Mouse (Mus musculus): ENCODE measurements at regions not wholly inside any gene's neighbourhood (a gene's known extent, or its start where the extent isn't known, plus 50 kb on each side); places are given as distances from the start of the nearest gene placed in this dataset.

GRCm38 (mm10) chr10:21805606-21806005 is 76.4 kb upstream of the Sgk1 start:
- 55% methylated on average over 6 of the region's 6 CpGs for WGBS
- H3K9me3 ChIP-seq (ENCODE audit: control insufficient read depth, low read depth, low read length): no peaks in the 10 kb centered on the region
- no peaks in the 10 kb centered on the region for H3K27me3 ChIP-seq (ENCODE audit: control insufficient read depth, insufficient read depth, low read length)
- H3K9ac ChIP-seq (replicated peaks; ENCODE audit: low read depth, low read length): no peak overlapping the region
- ATAC-seq (ENCODE audit: insufficient number of reproducible peaks, insufficient read depth, low FRiP score, low read depth): no peak
- no peak overlapping the region for H3K4me3 ChIP-seq (ENCODE audit: low read depth, low read length)
- H3K4me2 ChIP-seq (replicated peaks; ENCODE audit: low read depth, low read length): no peak overlapping the region
- H3K27ac ChIP-seq (ENCODE audit: low read length): no peak overlapping the region
- H3K36me3 ChIP-seq (ENCODE audit: control insufficient read depth, insufficient read depth, low read length): no peaks in the 10 kb centered on the region
- H3K4me1 ChIP-seq (ENCODE audit: control insufficient read depth, insufficient read depth, low read length): no peaks in the 10 kb centered on the region

GRCm38 (mm10) chr10:21806716-21807115 is 75.3 kb upstream of the Sgk1 start:
- no peak overlapping the region for H3K9ac ChIP-seq (replicated peaks; ENCODE audit: low read depth, low read length)
- no peak overlapping the region for H3K4me3 ChIP-seq (ENCODE audit: low read depth, low read length)
- H3K36me3 ChIP-seq (ENCODE audit: control insufficient read depth, insufficient read depth, low read length): no peaks in the 10 kb centered on the region
- H3K27me3 ChIP-seq (ENCODE audit: control insufficient read depth, insufficient read depth, low read length): no peaks in the 10 kb centered on the region
- H3K27ac ChIP-seq (ENCODE audit: low read length): no peak overlapping the region
- ATAC-seq (ENCODE audit: insufficient number of reproducible peaks, insufficient read depth, low FRiP score, low read depth): no peak
- no peaks in the 10 kb centered on the region for H3K9me3 ChIP-seq (ENCODE audit: control insufficient read depth, low read depth, low read length)
- WGBS: 94% methylated on average over 4 of the region's 4 CpGs
- no peak overlapping the region for H3K4me2 ChIP-seq (replicated peaks; ENCODE audit: low read depth, low read length)
- H3K4me1 ChIP-seq (ENCODE audit: control insufficient read depth, insufficient read depth, low read length): no peaks in the 10 kb centered on the region

- Histone ChIP-seq H3K4me2 (replicated peaks; ENCODE audit: low read depth, low read length) (no peak overlapping the region), H3K4me3 (ENCODE audit: low read depth, low read length) (no peak overlapping the region), H3K9me3 (ENCODE audit: control insufficient read depth, low read depth, low read length) (no peaks in the 10 kb centered on the region), H3K36me3 (ENCODE audit: control insufficient read depth, insufficient read depth, low read length) (no peaks in the 10 kb centered on the region), H3K27me3 (ENCODE audit: control insufficient read depth, insufficient read depth, low read length) (no peaks in the 10 kb centered on the region), H3K27ac (ENCODE audit: low read length) (no peak overlapping the region), H3K4me1 (ENCODE audit: control insufficient read depth, insufficient read depth, low read length) (no peaks in the 10 kb centered on the region), H3K9ac (replicated peaks; ENCODE audit: low read depth, low read length) (no peak overlapping the region)
- ATAC-seq (ENCODE audit: insufficient number of reproducible peaks, insufficient read depth, low FRiP score, low read depth): no peak
- WGBS: 84% methylated on average over 3 of the region's 3 CpGs
Observed at GRCm38 (mm10) chr10:21819686-21820085, 62.3 kb upstream of the Sgk1 start.

GRCm38 (mm10) chr10:21821421-21821820 is 60.6 kb upstream of the Sgk1 start:
- no peak for ATAC-seq (ENCODE audit: insufficient number of reproducible peaks, insufficient read depth, low FRiP score, low read depth)
- H3K27ac ChIP-seq (ENCODE audit: low read length): no peak overlapping the region
- no peaks in the 10 kb centered on the region for H3K9me3 ChIP-seq (ENCODE audit: control insufficient read depth, low read depth, low read length)
- H3K4me2 ChIP-seq (replicated peaks; ENCODE audit: low read depth, low read length): no peak overlapping the region
- H3K9ac ChIP-seq (replicated peaks; ENCODE audit: low read depth, low read length): no peak overlapping the region
- H3K4me3 ChIP-seq (ENCODE audit: low read depth, low read length): no peak overlapping the region
- H3K27me3 ChIP-seq (ENCODE audit: control insufficient read depth, insufficient read depth, low read length): no peaks in the 10 kb centered on the region
- no peaks in the 10 kb centered on the region for H3K4me1 ChIP-seq (ENCODE audit: control insufficient read depth, insufficient read depth, low read length)
- WGBS: 66% methylated on average over 5 of the region's 5 CpGs
- no peaks in the 10 kb centered on the region for H3K36me3 ChIP-seq (ENCODE audit: control insufficient read depth, insufficient read depth, low read length)

GRCm38 (mm10) chr10:21824418-21825025 is 57.5 kb upstream of the Sgk1 start:
- ATAC-seq (ENCODE audit: insufficient number of reproducible peaks, insufficient read depth, low FRiP score, low read depth): no peak
- Histone ChIP-seq H3K36me3 (ENCODE audit: control insufficient read depth, insufficient read depth, low read length) (no peaks in the 10 kb centered on the region), H3K4me3 (ENCODE audit: low read depth, low read length) (no peak overlapping the region), H3K27ac (ENCODE audit: low read length) (no peak overlapping the region), H3K9me3 (ENCODE audit: control insufficient read depth, low read depth, low read length) (no peaks in the 10 kb centered on the region), H3K4me2 (replicated peaks; ENCODE audit: low read depth, low read length) (no peak overlapping the region), H3K9ac (replicated peaks; ENCODE audit: low read depth, low read length) (no peak overlapping the region), H3K4me1 (ENCODE audit: control insufficient read depth, insufficient read depth, low read length) (peaks cover 7% of the 10 kb centered on the region; the same call in 1 of the 2 replicates), H3K27me3 (ENCODE audit: control insufficient read depth, insufficient read depth, low read length) (no peaks in the 10 kb centered on the region)
- 52% methylated on average over 12 of the region's 12 CpGs for WGBS

- H3K27ac ChIP-seq (ENCODE audit: low read length): no peak overlapping the region
- H3K9me3 ChIP-seq (ENCODE audit: control insufficient read depth, low read depth, low read length): no peaks in the 10 kb centered on the region
- H3K36me3 ChIP-seq (ENCODE audit: control insufficient read depth, insufficient read depth, low read length): no peaks in the 10 kb centered on the region
- H3K4me3 ChIP-seq (ENCODE audit: low read depth, low read length): no peak overlapping the region
- WGBS: 54% methylated on average over 5 of the region's 5 CpGs
- no peak overlapping the region for H3K4me2 ChIP-seq (replicated peaks; ENCODE audit: low read depth, low read length)
- no peak overlapping the region for H3K9ac ChIP-seq (replicated peaks; ENCODE audit: low read depth, low read length)
- ATAC-seq (ENCODE audit: insufficient number of reproducible peaks, insufficient read depth, low FRiP score, low read depth): no peak
- H3K4me1 ChIP-seq (ENCODE audit: control insufficient read depth, insufficient read depth, low read length): peaks cover 7% of the 10 kb centered on the region; the same call in 1 of the 2 replicates
- H3K27me3 ChIP-seq (ENCODE audit: control insufficient read depth, insufficient read depth, low read length): no peaks in the 10 kb centered on the region
Observed at GRCm38 (mm10) chr10:21826793-21827504, 55.0 kb upstream of the Sgk1 start.

GRCm38 (mm10) chr10:21827505-21827844 is 54.5 kb upstream of the Sgk1 start:
- no peak for ATAC-seq (ENCODE audit: insufficient number of reproducible peaks, insufficient read depth, low FRiP score, low read depth)
- H3K27ac ChIP-seq (ENCODE audit: low read length): no peak overlapping the region

GRCm38 (mm10) chr10:21828432-21829061 is 53.4 kb upstream of the Sgk1 start:
- no peak for ATAC-seq (ENCODE audit: insufficient number of reproducible peaks, insufficient read depth, low FRiP score, low read depth)
- Histone ChIP-seq H3K27me3 (ENCODE audit: control insufficient read depth, insufficient read depth, low read length) (no peaks in the 10 kb centered on the region), H3K9ac (replicated peaks; ENCODE audit: low read depth, low read length) (no peak overlapping the region), H3K4me2 (replicated peaks; ENCODE audit: low read depth, low read length) (no peak overlapping the region), H3K4me3 (ENCODE audit: low read depth, low read length) (no peak overlapping the region), H3K9me3 (ENCODE audit: control insufficient read depth, low read depth, low read length) (no peaks in the 10 kb centered on the region), H3K4me1 (ENCODE audit: control insufficient read depth, insufficient read depth, low read length) (peaks cover 7% of the 10 kb centered on the region; the same call in 1 of the 2 replicates), H3K36me3 (ENCODE audit: control insufficient read depth, insufficient read depth, low read length) (no peaks in the 10 kb centered on the region), H3K27ac (ENCODE audit: low read length) (peak overlapping the region; percentile 17; the same call in 1 of the 2 replicates)
- WGBS: 71% methylated on average over 9 of the region's 9 CpGs

More at GRCm38 (mm10) chr10:21827505-21827844, 54.5 kb upstream of the Sgk1 start:
- Histone ChIP-seq H3K9ac (replicated peaks; ENCODE audit: low read depth, low read length) (no peak overlapping the region), H3K4me2 (replicated peaks; ENCODE audit: low read depth, low read length) (no peak overlapping the region), H3K4me3 (ENCODE audit: low read depth, low read length) (no peak overlapping the region), H3K36me3 (ENCODE audit: control insufficient read depth, insufficient read depth, low read length) (no peaks in the 10 kb centered on the region), H3K27me3 (ENCODE audit: control insufficient read depth, insufficient read depth, low read length) (no peaks in the 10 kb centered on the region), H3K9me3 (ENCODE audit: control insufficient read depth, low read depth, low read length) (no peaks in the 10 kb centered on the region), H3K4me1 (ENCODE audit: control insufficient read depth, insufficient read depth, low read length) (peaks cover 7% of the 10 kb centered on the region; the same call in 1 of the 2 replicates)
- 79% methylated on average over 3 of the region's 3 CpGs for WGBS

All from stomach, embryonic 14.5 days (tissue).